Mouse (Mus musculus): ENCODE measurements around the gene Daxx.

DNA sequence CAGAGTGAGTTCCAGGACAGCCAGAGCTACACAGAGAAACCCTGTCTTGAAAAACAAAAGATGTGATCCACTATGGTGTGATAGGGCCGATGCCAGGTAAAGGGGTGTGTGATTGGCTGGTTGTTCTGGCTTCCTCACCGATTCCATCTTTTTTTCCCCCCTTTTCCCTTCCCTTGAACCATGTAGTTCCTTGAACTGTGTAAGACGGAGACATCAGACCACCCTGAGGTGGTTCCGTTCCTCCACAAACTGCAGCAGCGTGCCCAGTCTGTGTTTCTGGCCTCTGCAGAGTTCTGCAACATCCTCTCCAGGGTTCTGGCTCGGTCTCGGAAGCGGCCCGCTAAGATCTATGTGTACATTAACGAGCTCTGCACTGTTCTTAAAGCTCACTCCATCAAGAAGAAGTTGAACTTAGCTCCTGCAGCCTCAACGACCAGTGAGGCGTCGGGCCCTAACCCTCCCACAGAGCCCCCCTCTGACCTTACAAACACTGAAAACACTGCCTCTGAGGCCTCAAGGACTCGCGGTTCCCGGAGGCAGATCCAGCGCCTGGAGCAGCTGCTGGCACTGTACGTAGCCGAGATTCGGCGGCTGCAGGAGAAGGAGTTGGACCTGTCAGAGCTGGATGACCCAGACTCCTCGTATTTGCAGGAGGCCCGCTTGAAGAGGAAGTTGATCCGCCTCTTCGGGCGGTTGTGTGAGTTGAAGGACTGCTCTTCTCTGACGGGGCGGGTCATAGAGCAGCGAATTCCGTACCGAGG is 2.0 kb downstream of the Daxx start:
- TF ChIP-seq CTCF (IDR thresholded peaks at IDR 0.05; ENCODE audit: low read depth, low read length) (no peak), POLR2A (IDR thresholded peaks at IDR 0.05; ENCODE audit: borderline replicate concordance, low read depth, low read length) (no peak)
